Mouse (Mus musculus): Measurements from ENCODE around the gene Gnb5. TPM values are rescaled to one million over a fixed set of nuclear protein-coding genes. Genes with fewer than 3 reads are reported as not detected.
"Not testable (repeated sequence)": the region's sequence is repeated elsewhere in the genome, so short reads cannot be mapped to it uniquely, and the experiment has no call there.

Gnb5 gene
- polyA plus RNA-seq, 1 experiment from 2014 or later = 16.2 TPM

DNA sequence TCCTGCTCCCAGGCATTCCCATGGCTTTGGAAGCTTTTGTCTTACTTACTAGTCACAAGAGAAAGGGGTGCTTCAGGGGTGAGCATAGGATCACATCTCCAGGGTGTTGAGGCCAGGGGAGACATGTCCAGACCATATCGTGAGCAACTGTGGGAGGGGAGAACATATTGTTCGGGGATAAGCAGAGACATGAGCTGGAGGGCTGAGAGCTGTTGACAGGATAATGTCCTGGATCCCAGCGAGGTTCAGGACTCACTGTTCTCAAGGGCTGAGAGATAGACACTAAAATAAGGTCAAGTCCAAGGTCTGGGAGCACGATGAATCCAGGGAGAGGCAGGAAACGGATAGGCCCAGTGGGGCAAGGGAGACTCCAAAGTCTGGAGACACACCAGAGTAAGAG, 56.9 kb downstream of the Gnb5 start:
- no peak for ATAC-seq
- WGBS = 71% methylated on average over 5 of the region's 5 CpGs

DNA sequence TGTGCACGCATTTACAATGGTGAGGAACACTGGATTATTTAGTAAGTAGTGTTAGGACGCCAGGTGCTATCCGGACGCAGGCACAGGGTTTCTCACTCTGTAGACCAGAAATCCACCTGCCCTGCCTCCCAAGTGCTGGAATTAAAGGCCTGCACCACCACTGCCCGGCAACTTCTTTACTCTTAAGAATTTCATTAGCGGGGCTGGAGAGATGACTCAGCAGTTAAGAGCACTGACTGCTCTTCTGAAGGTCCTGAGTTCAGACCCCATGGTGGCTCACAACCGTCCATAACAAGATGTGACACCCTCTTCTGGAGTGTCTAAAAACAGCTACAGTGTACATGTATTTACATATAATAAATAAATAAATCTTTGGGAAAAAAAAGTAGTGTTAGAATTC, 57.6 kb downstream of the Gnb5 start:
- H3K27me3 ChIP-seq (replicated peaks; ENCODE audit: control insufficient read depth, insufficient read depth, low read length); ATAC-seq; H3K27ac ChIP-seq (ENCODE audit: low read length); H3K4me2 ChIP-seq (ENCODE audit: low read depth, low read length); H3K4me3 ChIP-seq (ENCODE audit: low read length); H3K9ac ChIP-seq (ENCODE audit: low read depth, low read length); H3K9me3 ChIP-seq (ENCODE audit: control insufficient read depth, low read length); H3K36me3 ChIP-seq (ENCODE audit: control insufficient read depth, insufficient read depth, low read length); H3K4me1 ChIP-seq (ENCODE audit: control insufficient read depth, insufficient read depth, low read length): not testable (repeated sequence)
- 63% methylated on average over 7 of the region's 7 CpGs for WGBS

More for the DNA sequence above, 56.9 kb downstream of the Gnb5 start:
- no peaks in the 10 kb centered on the region for H3K9me3 ChIP-seq (ENCODE audit: control insufficient read depth, low read length)
- no peaks in the 10 kb centered on the region for H3K4me1 ChIP-seq (ENCODE audit: control insufficient read depth, insufficient read depth, low read length)
- no peak overlapping the region for H3K9ac ChIP-seq (ENCODE audit: low read depth, low read length)
- H3K27me3 ChIP-seq (replicated peaks; ENCODE audit: control insufficient read depth, insufficient read depth, low read length) = no peaks in the 10 kb centered on the region
- H3K27ac ChIP-seq (ENCODE audit: low read length) = no peak overlapping the region
- no peak overlapping the region for H3K4me3 ChIP-seq (ENCODE audit: low read length)
- H3K36me3 ChIP-seq (ENCODE audit: control insufficient read depth, insufficient read depth, low read length) = no peaks in the 10 kb centered on the region
- no peak overlapping the region for H3K4me2 ChIP-seq (ENCODE audit: low read depth, low read length)

DNA sequence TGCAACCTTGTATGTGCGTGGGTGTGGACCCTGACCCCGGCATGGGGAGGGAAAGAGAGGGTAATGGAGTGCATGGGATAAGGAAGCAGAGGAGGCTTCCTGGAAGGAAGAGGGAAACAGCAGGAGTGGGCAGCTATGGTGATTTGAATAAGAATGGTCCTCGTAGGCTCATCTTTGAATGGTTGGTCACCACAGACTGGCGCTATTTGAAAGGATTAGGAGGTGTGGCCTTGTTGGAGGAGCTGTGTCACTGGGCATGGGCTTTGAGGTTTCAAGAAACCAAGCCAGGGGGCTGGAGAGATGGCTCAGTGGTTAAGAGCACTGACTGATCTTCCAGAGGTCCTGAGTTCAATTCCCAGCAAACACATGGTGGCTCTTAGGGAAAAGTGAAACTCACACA, 59.1 kb downstream of the Gnb5 start:
- no peak overlapping the region for H3K9ac ChIP-seq (ENCODE audit: low read depth, low read length)
- WGBS = 82% methylated on average over 4 of the region's 4 CpGs
- no peaks in the 10 kb centered on the region for H3K27me3 ChIP-seq (replicated peaks; ENCODE audit: control insufficient read depth, insufficient read depth, low read length)
- H3K9me3 ChIP-seq (ENCODE audit: control insufficient read depth, low read length) = no peaks in the 10 kb centered on the region
- no peak for ATAC-seq
- H3K36me3 ChIP-seq (ENCODE audit: control insufficient read depth, insufficient read depth, low read length) = no peaks in the 10 kb centered on the region
- no peak overlapping the region for H3K4me2 ChIP-seq (ENCODE audit: low read depth, low read length)
- no peak overlapping the region for H3K27ac ChIP-seq (ENCODE audit: low read length)
- H3K4me1 ChIP-seq (ENCODE audit: control insufficient read depth, insufficient read depth, low read length) = no peaks in the 10 kb centered on the region
- no peak overlapping the region for H3K4me3 ChIP-seq (ENCODE audit: low read length)

DNA sequence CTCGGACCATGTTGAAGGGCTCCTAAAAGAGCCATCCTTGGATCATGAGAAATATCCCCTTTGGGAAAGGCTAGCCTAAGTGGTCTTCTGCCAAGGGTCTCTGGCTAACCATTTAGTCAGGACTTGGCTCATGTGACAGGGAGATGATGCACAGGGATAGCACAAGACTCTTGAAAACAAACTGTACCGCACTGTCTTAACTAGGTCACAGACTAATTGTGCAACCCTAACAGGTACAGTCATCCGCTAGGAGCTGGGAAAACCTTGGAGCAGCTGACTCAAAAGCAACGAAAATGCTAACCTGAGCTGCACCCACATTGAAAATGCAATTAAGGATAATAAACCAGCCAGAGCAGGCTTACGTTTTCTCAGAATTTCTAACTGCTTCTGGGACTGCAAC, 60.1 kb downstream of the Gnb5 start:
- no peak for ATAC-seq
- 54% methylated on average over 5 of the region's 5 CpGs for WGBS
- H3K4me1 ChIP-seq (ENCODE audit: control insufficient read depth, insufficient read depth, low read length) = no peaks in the 10 kb centered on the region
- no peak overlapping the region for H3K4me2 ChIP-seq (ENCODE audit: low read depth, low read length)
- H3K9ac ChIP-seq (ENCODE audit: low read depth, low read length) = no peak overlapping the region
- no peak overlapping the region for H3K27ac ChIP-seq (ENCODE audit: low read length)
- no peaks in the 10 kb centered on the region for H3K9me3 ChIP-seq (ENCODE audit: control insufficient read depth, low read length)
- no peak overlapping the region for H3K4me3 ChIP-seq (ENCODE audit: low read length)
- H3K36me3 ChIP-seq (ENCODE audit: control insufficient read depth, insufficient read depth, low read length) = no peaks in the 10 kb centered on the region
- H3K27me3 ChIP-seq (replicated peaks; ENCODE audit: control insufficient read depth, insufficient read depth, low read length) = no peaks in the 10 kb centered on the region

DNA sequence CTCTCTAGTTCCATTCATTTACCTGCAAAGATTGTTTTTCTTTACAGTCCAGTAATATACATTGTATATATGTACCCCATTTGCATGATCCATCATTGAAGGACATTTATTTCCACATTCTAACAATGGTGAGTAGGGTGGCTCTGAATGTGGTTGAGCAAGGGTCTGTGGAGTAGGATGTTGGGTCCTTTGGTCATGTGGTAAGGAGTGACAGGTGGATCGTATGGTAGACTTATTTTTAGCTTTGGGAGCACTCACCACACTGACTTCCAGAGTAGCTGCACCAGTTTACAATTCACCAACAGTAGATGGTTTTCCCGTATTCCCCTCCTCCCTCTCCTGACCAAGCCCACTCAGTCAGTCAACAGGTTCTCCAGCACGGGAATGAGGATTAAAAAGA, 62.7 kb downstream of the Gnb5 start:
- H3K9me3 ChIP-seq (ENCODE audit: control insufficient read depth, low read length) = no peaks in the 10 kb centered on the region
- 66% methylated on average over 3 of the region's 3 CpGs for WGBS
- H3K27me3 ChIP-seq (replicated peaks; ENCODE audit: control insufficient read depth, insufficient read depth, low read length) = no peaks in the 10 kb centered on the region
- H3K4me1 ChIP-seq (ENCODE audit: control insufficient read depth, insufficient read depth, low read length) = no peaks in the 10 kb centered on the region
- no peak overlapping the region for H3K9ac ChIP-seq (ENCODE audit: low read depth, low read length)
- no peak overlapping the region for H3K27ac ChIP-seq (ENCODE audit: low read length)
- no peaks in the 10 kb centered on the region for H3K36me3 ChIP-seq (ENCODE audit: control insufficient read depth, insufficient read depth, low read length)
- ATAC-seq = no peak
- H3K4me3 ChIP-seq (ENCODE audit: low read length) = no peak overlapping the region
- no peak overlapping the region for H3K4me2 ChIP-seq (ENCODE audit: low read depth, low read length)

DNA sequence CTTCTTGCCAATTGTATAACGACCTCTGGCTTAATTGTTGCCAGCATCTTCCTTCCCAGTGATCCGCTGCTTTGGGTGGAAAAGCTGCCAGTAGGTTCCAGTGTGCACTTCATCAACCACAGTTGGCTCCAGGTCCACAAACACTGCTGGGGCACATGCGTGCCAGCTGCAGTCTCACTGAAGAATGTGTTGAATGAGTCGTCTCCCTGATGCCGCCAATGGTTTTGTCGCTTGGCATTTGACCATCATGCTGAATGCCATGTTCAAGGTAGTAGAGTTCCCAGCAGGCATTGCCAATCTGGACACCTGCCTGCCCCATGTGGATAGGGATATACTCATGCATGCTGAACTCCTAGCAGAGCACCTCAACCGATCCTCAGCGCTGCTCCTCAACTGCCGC, 69.5 kb downstream of the Gnb5 start:
- Histone ChIP-seq H3K9ac (ENCODE audit: low read depth, low read length) (no peak overlapping the region), H3K27ac (ENCODE audit: low read length) (no peak overlapping the region), H3K9me3 (ENCODE audit: control insufficient read depth, low read length) (no peaks in the 10 kb centered on the region), H3K4me2 (ENCODE audit: low read depth, low read length) (no peak overlapping the region), H3K4me1 (ENCODE audit: control insufficient read depth, insufficient read depth, low read length) (no peaks in the 10 kb centered on the region), H3K4me3 (ENCODE audit: low read length) (no peak overlapping the region), H3K36me3 (ENCODE audit: control insufficient read depth, insufficient read depth, low read length) (no peaks in the 10 kb centered on the region), H3K27me3 (replicated peaks; ENCODE audit: control insufficient read depth, insufficient read depth, low read length) (no peaks in the 10 kb centered on the region)
- 96% methylated on average over 9 of the region's 9 CpGs for WGBS
- no peak for ATAC-seq

DNA sequence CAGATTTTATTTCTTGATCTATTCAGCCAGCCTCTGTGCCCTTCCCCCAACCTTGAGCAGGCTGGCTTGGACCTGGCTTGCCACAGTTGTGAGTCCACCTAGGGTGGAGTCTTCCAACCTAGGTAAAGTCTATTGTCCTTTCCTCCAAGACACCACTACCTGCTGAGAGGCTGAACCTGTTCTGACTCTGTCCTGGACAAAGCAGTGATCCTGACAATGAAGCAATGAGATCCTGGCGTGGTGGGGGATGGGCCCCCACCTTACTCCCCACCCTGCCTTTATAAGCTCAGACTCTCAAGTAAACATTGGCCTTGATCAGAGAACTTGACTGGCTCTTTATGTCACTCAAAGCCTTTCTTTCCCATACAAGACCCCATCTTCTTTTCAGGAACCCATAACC, 70.3 kb downstream of the Gnb5 start:
- H3K9me3 ChIP-seq (ENCODE audit: control insufficient read depth, low read length) = no peaks in the 10 kb centered on the region
- no peaks in the 10 kb centered on the region for H3K4me1 ChIP-seq (ENCODE audit: control insufficient read depth, insufficient read depth, low read length)
- no peak overlapping the region for H3K4me2 ChIP-seq (ENCODE audit: low read depth, low read length)
- no peak overlapping the region for H3K27ac ChIP-seq (ENCODE audit: low read length)
- no peaks in the 10 kb centered on the region for H3K27me3 ChIP-seq (replicated peaks; ENCODE audit: control insufficient read depth, insufficient read depth, low read length)
- ATAC-seq = no peak
- no peaks in the 10 kb centered on the region for H3K36me3 ChIP-seq (ENCODE audit: control insufficient read depth, insufficient read depth, low read length)
- no peak overlapping the region for H3K4me3 ChIP-seq (ENCODE audit: low read length)
- no peak overlapping the region for H3K9ac ChIP-seq (ENCODE audit: low read depth, low read length)
- WGBS = 67% methylated on average over 1 of the region's 1 CpGs

DNA sequence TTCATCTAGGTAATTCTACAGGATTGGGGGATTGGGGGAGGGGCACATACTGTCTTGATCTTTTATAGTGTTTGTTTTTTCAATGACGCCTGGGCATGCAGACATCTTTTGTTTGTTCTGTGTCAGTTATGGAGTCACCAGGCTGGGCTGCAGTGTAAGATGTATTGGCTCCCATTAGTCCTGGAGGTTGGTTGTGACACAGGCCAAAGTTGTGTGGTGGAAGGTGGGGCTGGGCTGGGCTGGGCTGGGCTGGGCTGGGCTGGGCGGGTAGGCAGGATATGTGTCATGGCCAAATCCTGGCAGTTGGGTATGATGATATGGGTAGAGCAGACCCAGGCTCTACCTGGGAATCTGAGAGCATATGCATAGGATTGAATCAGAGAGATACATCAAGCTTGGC, 72.7 kb downstream of the Gnb5 start:
- no peak overlapping the region for H3K27ac ChIP-seq (ENCODE audit: low read length)
- 75% methylated on average over 2 of the region's 2 CpGs for WGBS
- no peak overlapping the region for H3K4me2 ChIP-seq (ENCODE audit: low read depth, low read length)
- no peaks in the 10 kb centered on the region for H3K36me3 ChIP-seq (ENCODE audit: control insufficient read depth, insufficient read depth, low read length)
- no peak overlapping the region for H3K9ac ChIP-seq (ENCODE audit: low read depth, low read length)
- H3K27me3 ChIP-seq (replicated peaks; ENCODE audit: control insufficient read depth, insufficient read depth, low read length) = no peaks in the 10 kb centered on the region
- no peak overlapping the region for H3K4me3 ChIP-seq (ENCODE audit: low read length)
- ATAC-seq = no peak
- no peaks in the 10 kb centered on the region for H3K4me1 ChIP-seq (ENCODE audit: control insufficient read depth, insufficient read depth, low read length)
- no peaks in the 10 kb centered on the region for H3K9me3 ChIP-seq (ENCODE audit: control insufficient read depth, low read length)

DNA sequence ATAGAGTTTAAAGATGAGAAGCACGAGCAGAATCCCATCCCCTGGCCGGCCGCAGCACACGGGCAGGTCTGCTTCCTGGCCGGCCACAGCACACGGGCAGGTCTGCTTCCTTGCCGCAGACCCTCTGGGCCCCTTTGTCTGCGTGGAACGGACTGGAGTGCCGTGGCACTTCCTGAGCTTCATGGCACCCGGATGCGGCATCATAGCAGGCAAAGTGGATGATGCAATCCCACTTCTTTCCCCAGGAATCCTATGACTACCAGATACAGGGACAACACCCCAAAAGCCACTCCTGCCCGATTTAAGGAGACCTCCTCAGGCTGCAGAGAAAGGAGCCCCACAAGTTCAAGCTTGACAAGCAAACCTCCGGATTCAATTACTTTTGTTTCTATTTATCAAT, 76.7 kb downstream of the Gnb5 start:
- H3K9ac ChIP-seq (ENCODE audit: low read depth, low read length) = no peak overlapping the region
- ATAC-seq = no peak
- H3K36me3 ChIP-seq (ENCODE audit: control insufficient read depth, insufficient read depth, low read length) = no peaks in the 10 kb centered on the region
- no peaks in the 10 kb centered on the region for H3K9me3 ChIP-seq (ENCODE audit: control insufficient read depth, low read length)
- H3K27ac ChIP-seq (ENCODE audit: low read length) = no peak overlapping the region
- H3K4me3 ChIP-seq (ENCODE audit: low read length) = no peak overlapping the region
- WGBS = 89% methylated on average over 14 of the region's 14 CpGs
- no peak overlapping the region for H3K4me2 ChIP-seq (ENCODE audit: low read depth, low read length)
- no peaks in the 10 kb centered on the region for H3K27me3 ChIP-seq (replicated peaks; ENCODE audit: control insufficient read depth, insufficient read depth, low read length)
- no peaks in the 10 kb centered on the region for H3K4me1 ChIP-seq (ENCODE audit: control insufficient read depth, insufficient read depth, low read length)

DNA sequence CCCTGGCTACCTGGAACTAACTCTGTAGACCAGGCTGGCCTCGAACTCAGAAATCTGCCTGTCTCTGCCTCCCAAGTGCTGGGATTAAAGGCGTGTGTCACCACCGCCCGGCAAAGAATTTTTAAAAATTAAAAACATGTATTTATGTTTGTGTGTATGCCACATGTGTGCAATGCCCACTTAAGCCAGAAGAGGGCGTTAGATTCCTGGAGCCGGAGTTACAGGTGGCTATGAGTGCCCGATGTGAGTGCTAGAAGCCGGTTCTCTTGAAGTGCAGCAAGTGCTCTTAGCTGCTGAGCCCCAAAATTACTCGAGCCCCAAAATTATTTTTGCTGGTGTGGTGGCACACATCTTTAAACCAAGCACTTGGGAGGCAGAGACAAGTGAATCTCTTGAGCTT, 77.7 kb downstream of the Gnb5 start:
- H3K4me2 ChIP-seq (ENCODE audit: low read depth, low read length) = no peak overlapping the region
- no peak overlapping the region for H3K27ac ChIP-seq (ENCODE audit: low read length)
- H3K36me3 ChIP-seq (ENCODE audit: control insufficient read depth, insufficient read depth, low read length) = no peaks in the 10 kb centered on the region
- WGBS = 84% methylated on average over 9 of the region's 9 CpGs
- H3K9ac ChIP-seq (ENCODE audit: low read depth, low read length) = no peak overlapping the region
- no peaks in the 10 kb centered on the region for H3K27me3 ChIP-seq (replicated peaks; ENCODE audit: control insufficient read depth, insufficient read depth, low read length)
- no peaks in the 10 kb centered on the region for H3K9me3 ChIP-seq (ENCODE audit: control insufficient read depth, low read length)
- no peak for ATAC-seq
- no peak overlapping the region for H3K4me3 ChIP-seq (ENCODE audit: low read length)
- H3K4me1 ChIP-seq (ENCODE audit: control insufficient read depth, insufficient read depth, low read length) = no peaks in the 10 kb centered on the region

All from intestine, embryonic 16.5 days (tissue).